Mouse (Mus musculus) heart, adult 9 months (tissue): Measurements from ENCODE around the gene Pbx2.
A peak's percentile ranks its signal among the peaks of the same experiment; 100 is the strongest.

Experiments
- DNase-seq, 2 experiments: peaks; one replicate each; pipeline ENCODE4 v3.0.0; 2022; ENCODE audit warnings: low spot score in 2 of 2

Gene Pbx2

GRCm38 (mm10) chr17:34578070-34578469, 13.0 kb upstream of the Pbx2 start:
- no peak for DNase-seq

- no peak for DNase-seq
These were observed 8.5 kb upstream of the Pbx2 start for GRCm38 (mm10) chr17:34582528-34582927.

GRCm38 (mm10) chr17:34583397-34583796, 7.7 kb upstream of the Pbx2 start:
- DNase-seq: no peak

- DNase-seq: no peak
These were observed 7.2 kb upstream of the Pbx2 start for GRCm38 (mm10) chr17:34583819-34584218.

DNA sequence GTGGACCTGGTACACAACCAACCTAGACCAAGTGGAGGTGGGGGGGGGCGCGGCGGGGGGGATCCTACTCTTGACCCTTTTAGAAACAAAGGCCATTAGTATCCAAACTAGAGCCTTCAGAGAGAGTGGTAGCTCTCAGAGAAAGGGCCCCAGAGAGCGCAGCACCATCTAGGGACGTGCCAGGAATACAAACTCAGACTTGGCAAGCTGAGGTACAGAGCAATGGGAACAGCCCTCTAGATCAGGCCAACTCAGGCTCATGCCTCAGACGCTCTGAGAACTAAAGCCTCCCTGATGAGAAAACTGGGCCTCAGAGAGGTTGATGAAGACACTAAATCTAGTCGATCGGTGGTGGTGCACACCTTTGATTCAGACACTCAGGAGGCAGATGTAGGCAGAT, 5.9 kb upstream of the Pbx2 start:
- DNase-seq: no peak

- no peak for DNase-seq
These were observed 4.9 kb upstream of the Pbx2 start for GRCm38 (mm10) chr17:34585877-34586771.

DNA sequence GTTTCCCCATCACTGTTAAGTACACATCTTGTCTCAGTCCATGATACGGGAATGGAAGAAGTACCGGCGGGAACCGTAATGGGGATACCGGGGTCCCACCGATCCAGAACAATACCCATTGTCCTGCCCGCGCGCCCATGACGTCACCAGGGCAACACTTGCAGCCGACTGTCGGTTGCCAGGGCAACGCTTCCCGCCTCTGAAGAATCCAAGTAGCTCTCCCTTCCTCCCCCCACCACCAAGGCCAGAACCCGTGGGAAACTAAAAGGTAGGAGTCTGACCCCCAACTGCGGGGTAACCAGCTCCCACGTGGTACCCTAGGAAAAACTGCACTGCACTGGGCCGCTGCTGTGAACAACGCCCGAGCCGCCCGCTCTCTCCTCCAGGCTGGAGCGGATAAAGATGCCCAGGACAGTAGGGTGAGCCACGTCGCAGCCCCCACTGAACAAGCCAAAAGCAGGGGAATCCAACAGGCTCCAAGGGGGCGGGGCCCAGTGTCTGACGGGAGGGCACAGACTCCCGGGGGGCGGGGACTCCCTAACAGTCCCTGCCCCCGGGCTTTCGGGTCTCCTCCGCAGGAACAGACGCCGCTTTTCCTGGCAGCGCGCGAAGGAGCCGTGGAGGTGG, 4.2 kb upstream of the Pbx2 start:
- DNase-seq: peak; percentile 83 to 87

- DNase-seq: peak; percentile 98
These were observed 3.6 kb upstream of the Pbx2 start for GRCm38 (mm10) chr17:34587423-34587811.

- no peak for DNase-seq
These were observed 3.3 kb upstream of the Pbx2 start for GRCm38 (mm10) chr17:34587814-34588213.

- no peak for DNase-seq
These were observed 2.3 kb upstream of the Pbx2 start for GRCm38 (mm10) chr17:34588767-34589166.

DNA sequence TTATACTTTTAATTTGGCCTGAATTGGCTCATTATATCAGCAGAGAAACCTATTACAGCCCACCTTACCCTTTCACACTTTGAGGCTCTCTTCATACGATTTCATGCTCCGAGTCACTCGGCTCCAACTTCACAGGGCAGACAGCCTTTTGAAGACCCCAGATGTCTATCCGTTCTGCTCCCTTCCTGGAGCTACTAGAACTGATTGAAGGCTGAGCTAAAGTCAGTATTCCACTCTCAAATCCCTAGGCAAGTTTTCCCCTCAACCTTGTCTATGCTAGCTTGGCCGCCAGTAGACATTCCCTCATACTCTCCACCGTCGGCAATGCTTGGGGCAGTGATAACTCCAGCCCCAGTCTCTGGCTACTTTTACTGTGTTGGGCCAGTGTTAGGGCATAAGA, 1.9 kb upstream of the Pbx2 start:
- no peak for DNase-seq

GRCm38 (mm10) chr17:34589681-34590101, 1.4 kb upstream of the Pbx2 start, which contains the start of gene Gpsm3:
TSS of gene Gpsm3 (plus strand) at chr17:34589806.
- DNase-seq: peak; percentile 75 to 81

GRCm38 (mm10) chr17:34590154-34590987, 695 bp upstream of the Pbx2 start:
- peak in 1 of 2 experiments; percentile 41 for DNase-seq

DNA sequence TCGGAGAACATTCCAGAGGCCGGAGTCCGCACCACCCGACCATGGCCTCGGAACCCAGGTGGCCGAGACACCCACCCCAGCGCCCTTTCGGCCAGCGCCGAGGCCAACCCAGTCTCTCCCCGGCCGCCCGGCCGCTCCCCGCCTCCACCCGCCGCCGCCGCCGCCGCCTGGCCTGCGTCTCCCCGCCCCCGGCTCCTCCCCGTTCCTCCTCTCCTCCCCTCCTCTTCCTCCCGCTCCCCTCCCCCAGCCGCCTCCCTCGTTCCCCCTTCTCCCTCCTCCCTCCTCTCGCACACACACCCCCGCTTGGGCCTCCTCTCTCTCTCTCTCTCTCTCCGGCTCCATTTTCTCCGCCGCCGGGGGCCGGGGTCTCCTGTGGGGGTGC, 919 bp downstream of the Pbx2 start:
- DNase-seq: peak; percentile 82

DNA sequence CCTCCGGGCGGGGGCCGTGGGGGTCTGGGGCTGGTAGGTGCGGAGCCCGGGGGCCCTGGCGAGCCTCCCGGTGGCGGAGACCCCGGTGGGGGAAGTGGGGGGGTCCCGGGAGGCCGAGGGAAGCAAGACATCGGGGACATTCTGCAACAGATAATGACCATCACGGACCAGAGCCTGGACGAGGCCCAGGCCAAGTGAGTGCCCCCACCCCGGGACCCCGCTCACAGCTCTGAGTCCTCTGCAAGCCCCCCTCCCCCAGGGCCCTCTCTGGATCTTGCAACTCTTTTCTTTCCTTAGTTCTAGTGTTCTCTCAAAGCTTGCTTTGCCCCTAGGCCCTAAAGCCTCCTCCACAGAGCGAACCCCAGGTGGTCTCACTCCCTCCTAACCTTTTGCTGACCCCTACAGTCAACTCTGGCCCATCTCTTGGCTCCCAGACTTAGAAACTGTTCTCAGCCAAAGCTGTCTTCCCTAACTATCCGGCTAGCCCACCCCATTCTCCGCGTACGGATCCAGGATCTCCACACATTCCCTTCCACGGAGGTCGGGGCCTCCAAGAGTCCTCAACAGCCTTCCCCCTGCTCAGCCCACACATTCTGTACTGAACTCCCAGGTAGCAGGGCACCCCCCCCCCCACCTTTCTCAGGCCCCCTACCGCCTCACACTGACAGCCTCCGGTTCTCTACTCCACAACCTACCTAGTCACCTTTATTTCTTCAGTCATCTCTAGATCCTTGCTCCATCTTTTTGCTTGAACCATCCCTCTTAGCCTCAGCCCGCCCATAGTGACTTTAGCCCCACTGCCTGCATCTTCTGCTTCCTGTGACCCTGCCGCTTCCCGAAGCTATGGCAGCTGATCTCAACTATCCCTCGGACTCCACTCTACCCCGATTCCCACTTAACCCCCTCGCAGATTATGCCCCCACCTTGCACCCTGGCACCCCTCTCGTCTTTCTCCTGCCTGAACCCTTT, 1.8 kb downstream of the Pbx2 start:
- DNase-seq: peak in 1 of 2 experiments; percentile 49

DNA sequence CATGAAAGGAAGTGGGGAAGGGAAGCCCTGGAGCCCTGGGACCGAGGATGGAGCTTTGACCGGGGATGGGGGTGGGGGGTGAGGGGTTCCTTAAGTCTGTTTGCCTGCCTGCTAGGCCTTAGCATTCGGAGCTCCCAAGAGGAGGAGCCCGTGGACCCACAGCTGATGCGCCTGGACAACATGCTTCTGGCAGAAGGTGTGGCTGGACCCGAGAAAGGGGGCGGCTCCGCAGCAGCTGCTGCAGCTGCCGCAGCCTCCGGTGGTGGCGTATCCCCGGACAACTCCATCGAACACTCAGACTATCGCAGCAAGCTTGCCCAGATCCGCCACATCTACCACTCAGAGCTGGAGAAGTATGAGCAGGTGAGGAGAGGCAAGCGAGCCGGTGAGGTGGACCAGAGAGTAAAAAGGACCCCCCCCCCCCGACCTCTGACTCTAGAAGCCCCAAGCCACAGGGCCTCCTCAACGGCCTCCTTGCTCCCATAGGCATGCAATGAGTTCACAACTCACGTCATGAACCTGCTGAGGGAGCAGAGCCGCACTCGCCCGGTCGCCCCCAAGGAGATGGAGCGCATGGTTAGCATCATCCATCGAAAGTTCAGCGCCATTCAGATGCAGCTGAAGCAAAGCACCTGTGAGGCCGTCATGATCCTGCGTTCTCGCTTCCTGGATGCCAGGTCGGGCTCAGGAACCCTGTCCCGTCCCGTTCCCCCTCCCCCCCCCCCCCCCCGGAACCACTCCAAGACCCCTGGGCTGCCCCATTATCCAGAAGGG, 2.9 kb downstream of the Pbx2 start:
- DNase-seq: no peak

- DNase-seq: no peak
These were observed 5.0 kb downstream of the Pbx2 start for GRCm38 (mm10) chr17:34596098-34596497.

- no peak for DNase-seq
These were observed 6.6 kb downstream of the Pbx2 start, which contains the start of gene Ager for GRCm38 (mm10) chr17:34597566-34598095. TSS of gene Ager (plus strand) at chr17:34597862.

GRCm38 (mm10) chr17:34599891-34600290, 8.8 kb downstream of the Pbx2 start:
- no peak for DNase-seq

GRCm38 (mm10) chr17:34601796-34602195, 10.7 kb downstream of the Pbx2 start:
- DNase-seq: no peak
